Mouse (Mus musculus) lung, embryonic 14.5 days (tissue): ENCODE measurements around the gene Smndc1. TPM values are rescaled to one million over a fixed set of nuclear protein-coding genes. Genes with fewer than 3 reads are reported as not detected.

Experiments
- ATAC-seq: fragments of 200-750 bp; cut with Nextera tagmentation; 2 replicates; pipeline ENCODE4 v1.8.0; 2017; ENCODE audit warnings: mild to moderate bottlenecking, moderate TSS enrichment, moderate library complexity; ENCODE audit not compliant: insufficient read depth
- DNase-seq: peaks from one replicate; pipeline ENCODE4 v3.0.0-alpha.2; 2015
- H3K27ac ChIP-seq: fragments of 300-500 bp; sonication (generic); 2 replicates; pipeline ENCODE4 v1.5.1; 2014; ENCODE audit warnings: low read depth, mild to moderate bottlenecking, moderate library complexity
- H3K27me3 ChIP-seq: fragments of 300-500 bp; sonication (generic); 2 replicates; pipeline ENCODE4 v1.6.1; 2014; ENCODE audit warnings: low read length, control low read depth; ENCODE audit not compliant: insufficient read depth
- H3K36me3 ChIP-seq: fragments of 300-500 bp; sonication (generic); 2 replicates; pipeline ENCODE4 v1.6.1; 2014; ENCODE audit warnings: control low read depth; ENCODE audit not compliant: insufficient read depth
- H3K4me1 ChIP-seq: fragments of 300-500 bp; sonication (generic); 2 replicates; pipeline ENCODE4 v1.6.1; 2014; ENCODE audit warnings: antibody characterized with exemption, control low read depth; ENCODE audit not compliant: insufficient read depth
- H3K4me2 ChIP-seq: fragments of 300-500 bp; sonication (generic); 2 replicates; pipeline ENCODE4 v1.6.1; 2014; ENCODE audit warnings: mild to moderate bottlenecking
- H3K4me3 ChIP-seq: fragments of 300-500 bp; sonication (generic); 2 replicates; pipeline ENCODE4 v1.5.1; 2014; ENCODE audit warnings: low read depth, low read length
- H3K9ac ChIP-seq: fragments of 300-500 bp; sonication (generic); 2 replicates; pipeline ENCODE4 v1.6.1; 2014
- H3K9me3 ChIP-seq: fragments of 300-500 bp; sonication (generic); 2 replicates; pipeline ENCODE4 v1.6.1; 2016; ENCODE audit warnings: low read depth, low read length, control low read depth
- CTCF ChIP-seq: IDR thresholded peaks from 2 replicates; pipeline ENCODE4 v1.5.1; 2016; ENCODE audit warnings: antibody characterized with exemption, low read depth
- whole genome bisulfite sequencing: fragments of 180-500 bp; shearing (Covaris S2); extraction: QIAGEN DNeasy Blood & Tissue Kit; methylation state at CpG from one replicate; pipeline ENCODE4 v1.1.7; 2014; 5-methylcytosine and 5-hydroxymethylcytosine counted together
- polyA plus RNA-seq: library from polyadenylated mRNA; unstranded; fragments of >200 nt; fragmentation: Nextera tagmentation; extraction: Ambion mirVana; gene quantifications from 2 replicates; pipeline ENCODE4 v1.2.1, GENCODE M21; 2014

Smndc1 gene
- polyA plus RNA-seq, 1 experiment from 2014 or later, result 45.8 TPM

GRCm38 (mm10) chr19:53394552-53394951 lies 4.2 kb upstream of the Smndc1 start:
- Histone ChIP-seq H3K27ac (no peak overlapping the region), H3K4me3 (no peak overlapping the region), H3K4me2 (no peak overlapping the region), H3K9me3 (no peaks in the 10 kb centered on the region), H3K9ac (no peak overlapping the region), H3K36me3 (no peaks in the 10 kb centered on the region), H3K27me3 (no peaks in the 10 kb centered on the region), H3K4me1 (peaks cover 5% of the 10 kb centered on the region; the same call in 1 of the 2 replicates)
- WGBS, result 15% methylated on average over 7 of the region's 7 CpGs
- no peak for ATAC-seq
- TF ChIP-seq CTCF, result peak; percentile 81
- peak; percentile 92 for DNase-seq

- peaks cover 8% of the 10 kb centered on the region; the same call in 1 of the 2 replicates for H3K4me1 ChIP-seq
- H3K27ac ChIP-seq, result no peak overlapping the region
- no peak overlapping the region for H3K4me2 ChIP-seq
- H3K27me3 ChIP-seq, result no peaks in the 10 kb centered on the region
- no peaks in the 10 kb centered on the region for H3K9me3 ChIP-seq
- H3K9ac ChIP-seq, result no peak overlapping the region
- no peak for TF ChIP-seq CTCF
- H3K36me3 ChIP-seq, result peaks cover 6% of the 10 kb centered on the region
- no peak for ATAC-seq
- no peak overlapping the region for H3K4me3 ChIP-seq
- no peak for DNase-seq
Observed at GRCm38 (mm10) chr19:53393646-53394045, 3.3 kb upstream of the Smndc1 start.

- no peak for TF ChIP-seq CTCF
- Histone ChIP-seq H3K4me3 (no peak overlapping the region), H3K27ac (no peak overlapping the region), H3K36me3 (peaks cover 13% of the 10 kb centered on the region), H3K9me3 (no peaks in the 10 kb centered on the region), H3K27me3 (no peaks in the 10 kb centered on the region), H3K4me2 (no peak overlapping the region), H3K9ac (no peak overlapping the region), H3K4me1 (peaks cover 8% of the 10 kb centered on the region; the same call in 1 of the 2 replicates)
- ATAC-seq, result no peak
- WGBS, result 65% methylated on average over 8 of the region's 8 CpGs
- no peak for DNase-seq
Observed at GRCm38 (mm10) chr19:53392781-53393343, 2.5 kb upstream of the Smndc1 start.

- Histone ChIP-seq H3K9ac (peak overlapping the region; percentile 74; the same call in 1 of the 2 replicates), H3K4me3 (peak overlapping the region; percentile 100; the same call in 1 of the 2 replicates), H3K27me3 (no peaks in the 10 kb centered on the region), H3K36me3 (peaks cover 24% of the 10 kb centered on the region), H3K27ac (no peak overlapping the region), H3K4me1 (peaks cover 8% of the 10 kb centered on the region; the same call in 1 of the 2 replicates), H3K4me2 (peak overlapping the region; percentile 84), H3K9me3 (no peaks in the 10 kb centered on the region)
- WGBS, result 77% methylated on average over 5 of the region's 5 CpGs
- TF ChIP-seq CTCF, result no peak
- ATAC-seq (no peak), DNase-seq (no peak)
Observed at GRCm38 (mm10) chr19:53391787-53392186, 1.4 kb upstream of the Smndc1 start.

- Histone ChIP-seq H3K27me3 (no peaks in the 10 kb centered on the region), H3K4me1 (peaks cover 8% of the 10 kb centered on the region; the same call in 1 of the 2 replicates), H3K9me3 (no peaks in the 10 kb centered on the region), H3K9ac (peak overlapping the region; percentile 74), H3K36me3 (peaks cover 26% of the 10 kb centered on the region), H3K4me3 (peak overlapping the region; percentile 100), H3K27ac (peak overlapping the region; percentile 82; the same call in 1 of the 2 replicates), H3K4me2 (peak overlapping the region; percentile 84)
- TF ChIP-seq CTCF, result no peak
- ATAC-seq, result no peak
- 36% methylated on average over 8 of the region's 8 CpGs for WGBS
- no peak for DNase-seq
Observed at GRCm38 (mm10) chr19:53391386-53391785, 1.0 kb upstream of the Smndc1 start.

GRCm38 (mm10) chr19:53389851-53390431 lies 437 bp downstream of the Smndc1 start:
- H3K4me3 ChIP-seq, result peak overlapping the region; percentile 100
- peak overlapping the region; percentile 98 for H3K27ac ChIP-seq
- H3K36me3 ChIP-seq, result peaks cover 39% of the 10 kb centered on the region
- H3K27me3 ChIP-seq, result no peaks in the 10 kb centered on the region
- WGBS, result under 1% methylated on average over 59 of the region's 59 CpGs
- H3K4me2 ChIP-seq, result peak overlapping the region; percentile 65
- no peak for TF ChIP-seq CTCF
- no peaks in the 10 kb centered on the region for H3K9me3 ChIP-seq
- ATAC-seq (peak; percentile 92), DNase-seq (peak; percentile 72)
- peak overlapping the region; percentile 99 for H3K9ac ChIP-seq
- H3K4me1 ChIP-seq, result peaks cover 8% of the 10 kb centered on the region; the same call in 1 of the 2 replicates

- Histone ChIP-seq H3K9me3 (no peaks in the 10 kb centered on the region), H3K27ac (peak overlapping the region; percentile 98; the same call in 1 of the 2 replicates), H3K4me1 (peaks cover 8% of the 10 kb centered on the region; the same call in 1 of the 2 replicates), H3K9ac (peak overlapping the region; percentile 99), H3K27me3 (no peaks in the 10 kb centered on the region), H3K36me3 (peaks cover 43% of the 10 kb centered on the region), H3K4me3 (peak overlapping the region; percentile 100), H3K4me2 (peak overlapping the region; percentile 65)
- no peak for TF ChIP-seq CTCF
- 14% methylated on average over 6 of the region's 6 CpGs for WGBS
- ATAC-seq (no peak), DNase-seq (no peak)
Observed at GRCm38 (mm10) chr19:53389417-53389816, 961 bp downstream of the Smndc1 start.
